In the genomic region with DNA sequence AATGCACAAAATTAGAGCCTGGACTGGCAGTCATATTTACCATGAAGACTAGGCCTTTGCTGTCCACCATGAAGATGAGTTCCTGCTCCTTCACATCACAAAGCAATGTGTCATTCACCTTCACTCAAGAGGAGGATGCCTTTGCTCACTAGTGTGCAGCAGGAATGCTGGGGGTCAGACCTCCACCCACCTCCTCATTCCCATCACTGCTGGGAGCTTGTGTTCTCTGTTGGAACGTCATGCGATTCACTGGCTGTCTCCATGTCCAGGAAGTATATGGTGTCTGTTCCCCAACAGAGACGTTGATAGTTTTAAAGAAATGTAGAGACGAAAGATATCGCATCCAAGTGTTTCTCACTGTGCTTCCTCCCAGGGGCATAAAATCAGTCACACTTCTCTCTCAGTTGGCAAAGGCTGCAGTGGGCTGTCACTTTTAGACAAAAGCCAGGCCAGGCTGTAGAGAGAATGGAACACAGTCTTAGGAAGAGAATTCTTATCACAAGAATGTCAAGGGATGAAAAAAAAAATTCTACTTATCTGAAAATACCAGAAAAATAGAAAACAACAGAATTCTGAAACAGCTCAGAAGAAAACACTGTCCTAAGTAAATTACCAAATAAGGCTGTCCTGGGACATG, we compare ENCODE assay signal across 20 mouse cellular contexts. TPM values are rescaled to one million over a fixed set of nuclear protein-coding genes. Genes with fewer than 3 reads are reported as not detected.
A peak's percentile ranks its signal among the peaks of the same experiment; 100 is the strongest.
DNase-seq lines count a peak whose midpoint lies in the region; ATAC-seq lines count a peak whose summit lies in the region.
"Had no signal": no experiment of that assay in that cellular context is flagged by ENCODE, and none has a peak within 500 bp of the region (broad histone marks: within the 10 kb centered on the region; RNA-seq: fewer than 3 reads in every experiment).

No protein-coding gene starts in this region.

- DNase-seq in kidney, postnatal 10 days, result peak; percentile 42
- DNase-seq in kidney, adult 11 months, result no peak
- DNase-seq in Muller cell, postnatal 12 days (ENCODE audit: inconsistent ontology term), result peak; percentile 7
- DNase-seq in heart, adult 8-10 months (ENCODE audit: low spot score), result peak; percentile 36
- no peak for DNase-seq in hindbrain, embryonic 10.5 days (ENCODE audit: low spot score)
- no peak for DNase-seq in layer of hippocampus, adult 18-20 months (ENCODE audit: low spot score in 2 of 2)
- DNase-seq: adrenal gland, postnatal 25 days; cerebellum, adult 18-20 months; cerebellum, postnatal 36 days; spleen, adult 18-20 months; thymus, adult 2 months had no signal

- H3K27me3 ChIP-seq in heart, embryonic 16.5 days (ENCODE audit: control insufficient read depth, insufficient read depth, low read length), result no peaks in the 10 kb centered on the region
- H3K27me3 ChIP-seq in hindbrain, embryonic 10.5 days (ENCODE audit: insufficient read depth, poor library complexity, severe bottlenecking), result no peaks in the 10 kb centered on the region
- H3K27me3 ChIP-seq: limb, embryonic 13.5 days; megakaryocyte, embryonic 14.5 days had no signal

- no peaks in the 10 kb centered on the region for H3K36me3 ChIP-seq in heart, embryonic 16.5 days (ENCODE audit: control insufficient read depth, insufficient read depth)
- no peaks in the 10 kb centered on the region for H3K36me3 ChIP-seq in hindbrain, embryonic 10.5 days
- H3K36me3 ChIP-seq: limb, embryonic 13.5 days had no signal

- H3K9me3 ChIP-seq in heart, embryonic 16.5 days (replicated peaks; ENCODE audit: control insufficient read depth, low read length), result no peaks in the 10 kb centered on the region
- H3K9me3 ChIP-seq in hindbrain, embryonic 10.5 days, result no peaks in the 10 kb centered on the region
- H3K9me3 ChIP-seq: limb, embryonic 13.5 days had no signal

- WGBS in heart, embryonic 16.5 days, result 26% methylated on average over 5 of the region's 5 CpGs
- 55% methylated on average over 5 of the region's 5 CpGs for WGBS in hindbrain, embryonic 10.5 days

- peaks cover 12% of the 10 kb centered on the region for H3K4me1 ChIP-seq in heart, embryonic 16.5 days (ENCODE audit: control insufficient read depth, insufficient read depth, low read length)
- H3K4me1 ChIP-seq in hindbrain, embryonic 10.5 days (replicated peaks), result 0 out of 2 replicates have a peak, but pooled peaks cover 3% of the 10 kb centered on the region
- H3K4me1 ChIP-seq: megakaryocyte, embryonic 14.5 days had no signal

- peak; percentile 85 for ATAC-seq in heart, embryonic 16.5 days (replicated peaks; ENCODE audit: extremely low read depth, insufficient read depth, low FRiP score)
- no peak for ATAC-seq in erythroblast, adult 5-6 weeks (replicated peaks; ENCODE audit: low FRiP score, poor library complexity, severe bottlenecking)
- ATAC-seq: forebrain, embryonic 16.5 days; hindbrain, postnatal 0 days had no signal

- H3K9ac ChIP-seq in heart, embryonic 16.5 days (ENCODE audit: low read length), result no peak overlapping the region
- H3K9ac ChIP-seq: limb, embryonic 13.5 days; liver, embryonic 14.5 days had no signal

- H3K27ac ChIP-seq in heart, embryonic 16.5 days (ENCODE audit: low read length), result peak overlapping the region; percentile 75
- H3K27ac ChIP-seq in hindbrain, embryonic 10.5 days, result no peak overlapping the region
- H3K27ac ChIP-seq: heart, adult 2 months; hindbrain, postnatal 0 days; limb, embryonic 13.5 days; liver, embryonic 14.5 days had no signal

- no peak overlapping the region for H3K4me3 ChIP-seq in heart, embryonic 16.5 days (ENCODE audit: low read length)
- no peak overlapping the region for H3K4me3 ChIP-seq in hindbrain, embryonic 10.5 days
- H3K4me3 ChIP-seq: heart, adult 2 months; limb, embryonic 13.5 days; megakaryocyte, embryonic 14.5 days had no signal

- peak overlapping the region; percentile 36; the same call in 1 of the 2 replicates for H3K4me2 ChIP-seq in heart, embryonic 16.5 days (ENCODE audit: low read depth, low read length)
- H3K4me2 ChIP-seq: limb, embryonic 13.5 days had no signal

RNA-seq across cellular contexts. Expression of gene Frem1, which starts 52.0 kb away (rescaled TPM):
- total RNA-seq in heart, adult 8-10 months (2022), result under 1 TPM; 0.14 to 0.44 (median 0.17) TPM
- polyA plus RNA-seq in heart, embryonic 16.5 days (2015; fragmentation: Nextera tagmentation; extraction: Ambion mirVana), result 2.4 and 5.4 TPM in 2 replicates
- total RNA-seq in erythroblast, adult 5-6 weeks (2015; ENCODE audit: low replicate concordance), result not detected in 2 replicates
- total RNA-seq in erythroblast, adult 5-6 weeks (2017; ENCODE audit: low replicate concordance), result not detected in 2 replicates
- 5.5 and 5.7 TPM in 2 replicates for polyA plus RNA-seq in hindbrain, embryonic 10.5 days (2016; fragmentation: Nextera tagmentation; extraction: Ambion mirVana)
- total RNA-seq in layer of hippocampus, adult 18-20 months (2021), result 1 to 10 TPM; 2.1 to 2.2 TPM
- polyA plus RNA-seq: C2C12 had no signal

Comparison
In these comparisons a context has a peak if more than half of its experiments do, and no peak if none do; other contexts are left out.
1. DNase-seq: peak in kidney, postnatal 10 days (single experiment), Muller cell, postnatal 12 days (single experiment) and heart, adult 8-10 months (single experiment); none in kidney, adult 11 months (single experiment), hindbrain, embryonic 10.5 days (single experiment) and layer of hippocampus, adult 18-20 months (0 of 2).